Mouse (Mus musculus) small intestine, adult 2 months (tissue): ENCODE results near the gene Cabp4.

Experiments
- CTCF ChIP-seq: fragments of 200-500 bp; IDR thresholded peaks from 2 replicates; pipeline ENCODE4 v1.5.1; 2012; ENCODE audit warnings: low read depth, mild to moderate bottlenecking, control low read depth, inconsistent platforms, low read length, moderate library complexity, mixed read lengths; ENCODE audit not compliant: insufficient replicate concordance, insufficient read length; ENCODE audit errors: extremely low read depth
- POLR2A ChIP-seq: fragments of 200-500 bp; IDR thresholded peaks from 2 replicates; pipeline ENCODE4 v1.6.1; 2012; ENCODE audit warnings: low read depth, mild to moderate bottlenecking, control low read depth, inconsistent platforms, low read length, moderate library complexity

DNA sequence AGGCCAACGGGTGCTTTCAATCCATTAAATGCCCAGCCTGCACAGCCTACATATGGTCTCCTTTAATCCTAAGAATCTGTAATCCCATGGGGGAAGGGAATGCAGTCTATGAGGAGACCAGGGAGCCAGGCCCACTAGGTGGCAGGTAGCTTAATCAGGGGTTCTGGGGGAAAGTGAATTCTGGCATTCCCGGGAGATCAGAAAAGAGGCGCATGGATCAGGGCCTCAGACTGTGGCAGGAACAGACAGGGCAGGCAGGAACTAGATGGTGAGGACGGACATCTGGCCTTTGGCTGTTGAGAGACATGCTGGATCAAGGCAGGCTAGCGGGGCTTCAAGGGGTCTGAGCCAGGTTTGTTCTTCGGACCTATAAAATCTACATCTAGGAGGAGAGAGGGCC lies 42.4 kb downstream of the Cabp4 start:
- TF ChIP-seq CTCF, result no peak
- TF ChIP-seq POLR2A, result no peak
